Mouse (Mus musculus) CD4-positive, CD25-positive, alpha-beta regulatory T cell, adult 2 months (primary cell): Measurements from ENCODE around the gene Pusl1.

ENCODE experiments used
- DNase-seq: peaks from one replicate; pipeline ENCODE4 v3.0.0-alpha.2; 2012; ENCODE audit warnings: low read depth, low spot score

Pusl1 gene

GRCm38 (mm10) chr4:155891551-155892001 is at the start of gene Pusl1, which contains the start of gene Acap3:
Gene Pusl1, minus strand, starts transcription at chr4:155891781.
Gene Acap3, plus strand, starts transcription at chr4:155891822.
- DNase-seq: peak; percentile 99

DNA sequence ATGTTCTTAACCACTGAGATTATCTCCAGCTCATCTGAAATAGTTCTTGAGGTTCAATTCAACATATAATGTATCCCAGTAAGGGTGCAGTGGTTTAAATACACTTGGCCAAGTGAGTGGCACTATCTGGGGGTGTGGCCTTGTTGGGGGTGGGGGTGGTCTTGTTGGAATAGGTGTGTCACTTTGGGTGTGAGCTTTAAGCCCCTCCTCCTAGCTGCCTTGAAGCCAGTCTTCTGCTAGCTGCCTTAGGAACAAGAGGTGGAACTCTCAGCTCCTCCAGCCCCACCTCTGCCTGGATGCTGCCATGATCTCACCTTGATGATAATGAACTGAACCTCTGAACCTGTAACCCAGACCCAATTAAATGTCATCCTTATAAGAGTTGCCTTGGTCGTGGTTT is 40.5 kb upstream of the Pusl1 start:
- no peak for DNase-seq

DNA sequence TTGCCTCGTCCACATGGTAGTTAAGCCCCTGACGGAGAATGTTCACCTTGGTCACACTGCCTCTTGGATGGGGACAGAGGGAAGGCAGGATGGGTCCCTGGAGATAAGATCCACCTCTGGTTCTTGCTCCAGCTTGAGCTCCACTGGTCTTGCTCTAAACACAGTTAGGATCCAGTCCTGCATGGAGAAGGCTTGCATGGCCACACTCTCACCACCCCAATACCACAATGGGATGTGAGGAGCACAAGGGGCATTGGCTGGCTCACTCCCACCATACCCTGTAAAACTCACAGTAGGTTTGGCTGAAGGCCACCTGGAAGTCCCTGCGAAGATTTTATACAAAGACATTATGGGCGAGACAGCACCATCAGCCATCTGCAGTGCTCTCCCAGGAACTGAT is 17.2 kb upstream of the Pusl1 start:
- no peak for DNase-seq

DNA sequence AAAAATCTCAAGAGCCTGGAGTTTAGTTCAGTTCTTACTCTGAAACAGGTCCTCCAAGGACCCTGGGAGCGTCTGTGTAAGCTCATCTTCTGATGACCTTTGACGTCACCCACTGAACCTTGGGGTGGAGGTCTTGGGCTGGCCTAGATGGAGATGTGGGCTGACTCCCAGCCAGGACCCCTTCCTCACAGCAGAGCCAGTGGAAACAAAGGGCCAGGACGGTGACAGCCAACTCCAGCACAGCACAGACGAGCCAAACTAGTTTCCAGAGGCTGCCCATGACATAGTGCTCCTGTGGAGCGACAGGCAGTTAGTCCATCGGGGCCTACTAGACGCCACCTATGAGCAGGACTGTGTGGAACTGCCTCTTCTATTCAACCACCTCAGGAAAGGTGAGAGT is 16.7 kb upstream of the Pusl1 start:
- no peak for DNase-seq

- no peak for DNase-seq
Observed at GRCm38 (mm10) chr4:155907003-155907402, 15.4 kb upstream of the Pusl1 start.

- DNase-seq: no peak
Observed at GRCm38 (mm10) chr4:155906125-155906524, 14.5 kb upstream of the Pusl1 start.

GRCm38 (mm10) chr4:155905634-155906033 is 14.1 kb upstream of the Pusl1 start:
- DNase-seq: no peak

GRCm38 (mm10) chr4:155904318-155905102 is 12.9 kb upstream of the Pusl1 start:
- DNase-seq: peak; percentile 53

DNA sequence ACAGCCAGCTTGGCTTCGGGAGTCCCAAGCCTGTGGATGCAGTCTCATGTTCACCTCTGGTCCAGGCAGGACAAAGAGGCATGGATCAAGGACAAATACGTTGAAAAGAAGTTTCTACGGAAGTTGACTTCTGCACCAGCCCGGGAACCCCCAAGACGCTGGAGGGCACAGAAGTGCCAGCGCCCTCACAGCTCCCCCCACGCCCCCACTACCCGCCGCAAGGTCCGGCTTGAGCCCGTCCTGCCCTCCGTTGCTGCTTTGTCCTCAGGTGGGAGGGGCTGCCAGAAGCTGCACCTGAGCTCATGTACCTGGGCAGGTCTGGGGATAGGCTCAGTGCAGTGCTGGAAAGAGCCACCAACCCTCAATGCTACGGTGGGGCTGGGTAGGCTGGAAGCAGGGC is 11.7 kb upstream of the Pusl1 start:
- DNase-seq: no peak

DNA sequence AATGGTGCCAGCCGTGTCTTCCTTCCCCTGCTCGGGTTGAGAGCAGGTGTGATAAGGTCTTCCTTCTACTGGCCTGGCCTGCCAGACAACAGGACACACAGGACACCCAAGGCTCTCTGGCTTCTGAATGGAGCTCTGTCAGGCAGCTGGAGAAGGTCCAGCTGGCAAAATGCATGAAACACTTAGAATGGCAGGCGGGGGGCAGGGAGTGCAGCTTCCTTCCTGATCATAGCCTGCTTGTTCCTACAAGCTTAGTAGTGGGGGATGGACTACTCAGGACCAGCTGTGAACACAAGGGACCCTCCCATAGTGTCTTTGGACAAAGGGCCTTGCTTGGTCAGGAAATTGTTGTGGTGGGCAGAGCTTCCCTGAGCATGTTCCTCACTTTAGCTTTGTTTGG is 9.6 kb upstream of the Pusl1 start:
- DNase-seq: no peak

- DNase-seq: no peak
Observed at GRCm38 (mm10) chr4:155899355-155899754, 7.8 kb upstream of the Pusl1 start.

GRCm38 (mm10) chr4:155898318-155898717 is 6.7 kb upstream of the Pusl1 start:
- DNase-seq: no peak

GRCm38 (mm10) chr4:155896461-155896860 is 4.9 kb upstream of the Pusl1 start:
- DNase-seq: no peak

DNA sequence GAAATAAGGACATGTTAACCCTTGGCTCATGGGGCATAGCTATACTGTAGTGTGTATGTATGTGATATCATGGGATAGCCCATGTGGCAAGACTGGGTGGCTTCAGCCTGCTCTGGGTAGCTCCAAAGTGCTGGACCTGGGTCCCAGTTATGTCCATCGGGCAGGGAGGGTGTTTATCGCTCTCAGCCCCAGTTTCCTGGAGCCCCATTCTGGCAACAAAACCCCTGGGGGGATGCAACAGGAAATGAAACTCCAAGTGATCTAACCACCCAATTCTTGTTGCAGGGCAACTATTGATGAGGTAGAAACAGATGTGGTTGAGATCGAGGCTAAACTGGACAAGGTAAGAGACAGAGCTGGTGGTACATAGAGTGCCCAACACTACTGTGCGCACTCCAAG is 4.2 kb upstream of the Pusl1 start:
- DNase-seq: no peak

DNA sequence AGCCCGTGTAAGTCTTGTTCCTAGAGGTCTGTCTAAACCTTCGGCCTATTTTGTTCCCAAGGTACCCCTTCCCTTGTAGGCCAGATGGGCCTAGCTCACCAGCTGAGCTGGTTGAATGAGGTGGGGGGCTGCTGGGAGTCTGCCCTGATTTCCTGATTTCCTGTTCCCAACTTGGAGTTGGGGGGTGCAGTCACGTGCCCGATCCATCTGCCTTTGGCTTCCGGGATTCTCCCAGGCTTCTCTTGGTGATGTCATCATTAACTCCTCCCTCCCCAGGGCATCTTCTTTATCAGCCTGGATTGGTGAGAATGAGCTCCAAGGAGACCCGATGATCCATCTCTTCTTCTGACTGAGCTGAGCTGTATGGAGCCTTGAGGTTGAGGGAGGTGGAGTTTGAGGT is 3.6 kb upstream of the Pusl1 start:
- no peak for DNase-seq

DNA sequence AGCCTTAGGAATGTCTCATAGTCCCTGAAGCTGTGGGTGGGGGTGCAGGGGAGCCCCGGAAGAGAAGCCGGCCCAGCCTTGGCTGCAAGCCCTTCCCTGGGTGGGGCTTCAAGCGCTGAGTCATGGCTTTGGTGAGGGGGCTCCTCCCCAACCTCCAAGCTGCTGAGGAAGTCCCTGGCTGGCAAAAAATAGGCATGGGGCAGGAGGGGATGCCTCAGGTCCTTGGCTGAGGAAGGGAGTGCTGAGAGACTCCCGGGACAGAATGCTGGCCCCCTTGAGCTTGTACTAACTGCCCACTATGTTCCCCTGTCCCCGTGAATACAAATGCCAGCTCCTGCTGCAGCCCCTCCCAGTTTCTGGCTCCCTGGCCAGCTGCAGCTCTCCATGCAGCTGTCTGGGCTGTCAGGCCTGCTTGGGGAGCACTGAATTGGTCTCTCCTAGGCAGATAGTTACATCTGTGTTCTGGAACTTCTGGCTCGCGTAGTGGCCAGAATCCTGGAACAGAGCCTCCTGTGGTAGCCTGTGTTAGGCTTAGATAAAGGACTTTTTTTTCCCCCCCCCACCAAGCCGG is 2.8 kb upstream of the Pusl1 start:
- DNase-seq: peak; percentile 46

- DNase-seq: no peak
Observed at GRCm38 (mm10) chr4:155893212-155893690, 1.7 kb upstream of the Pusl1 start.

GRCm38 (mm10) chr4:155892438-155893211 is 1.0 kb upstream of the Pusl1 start:
- no peak for DNase-seq

DNA sequence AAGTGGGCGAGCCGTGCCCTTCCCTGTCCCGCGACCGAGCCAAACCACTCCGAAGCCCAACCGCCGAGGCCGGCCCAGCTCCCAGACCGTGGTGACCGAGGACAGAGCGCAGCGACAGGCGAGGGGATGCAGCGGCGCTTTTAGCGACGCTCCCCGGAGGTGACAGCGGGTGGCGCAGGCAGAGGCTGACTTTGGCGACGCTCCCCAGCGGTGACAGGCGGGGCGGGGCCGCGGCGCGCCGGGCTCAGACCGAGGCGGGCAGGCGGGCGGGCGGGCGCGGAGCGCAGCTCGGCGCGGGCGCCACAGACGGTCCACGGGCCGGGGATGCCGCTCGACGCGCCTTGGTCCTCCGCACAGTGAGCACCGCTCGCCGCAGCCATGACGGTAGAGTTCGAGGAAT is 436 bp upstream of the Pusl1 start:
- DNase-seq: peak; percentile 93

DNA sequence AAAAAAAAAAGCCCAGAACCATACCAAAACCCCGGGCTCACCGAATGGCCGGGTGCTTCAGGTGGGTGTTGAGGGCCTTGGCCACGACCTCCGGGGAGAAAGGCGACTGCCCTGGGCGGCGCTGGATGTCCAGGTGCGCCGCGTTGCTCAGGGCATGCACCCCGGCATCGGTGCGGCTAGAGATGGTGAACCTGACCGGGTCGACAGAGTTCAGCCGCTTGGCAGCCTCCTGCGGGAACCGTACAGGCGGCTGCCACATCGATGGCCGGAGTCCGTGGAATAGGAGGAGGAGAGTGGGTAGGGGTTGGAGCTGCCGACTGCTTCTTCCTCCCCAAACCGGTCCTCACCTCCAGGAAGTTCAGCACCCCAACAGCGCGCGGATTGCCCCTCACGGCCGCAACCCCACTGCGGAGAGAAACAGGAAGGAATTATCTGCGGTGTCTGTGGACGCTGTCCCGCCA is 540 bp downstream of the Pusl1 start:
- no peak for DNase-seq

GRCm38 (mm10) chr4:155889316-155889715 is 2.3 kb downstream of the Pusl1 start:
- DNase-seq: no peak

GRCm38 (mm10) chr4:155888181-155888580 is 3.4 kb downstream of the Pusl1 start:
- no peak for DNase-seq
